Mouse (Mus musculus) stomach, embryonic 16.5 days (tissue): Measurements from ENCODE around the gene Ptpn14. TPM values are rescaled to one million over a fixed set of nuclear protein-coding genes. Genes with fewer than 3 reads are reported as not detected.

Source experiments
- ATAC-seq: fragments of 200-750 bp; cut with Nextera tagmentation; 2 replicates; pipeline ENCODE4 v1.8.0; 2017; ENCODE audit warnings: moderate number of reproducible peaks, moderate TSS enrichment; ENCODE audit not compliant: insufficient read depth, low FRiP score
- H3K27ac ChIP-seq: fragments of 300-500 bp; sonication (generic); 2 replicates; pipeline ENCODE4 v1.5.1; 2014; ENCODE audit warnings: low read length
- H3K27me3 ChIP-seq: fragments of 300-500 bp; sonication (generic); 2 replicates; pipeline ENCODE4 v1.6.1; 2014; ENCODE audit warnings: low read length, control low read depth, mixed read lengths; ENCODE audit not compliant: control insufficient read depth, insufficient read depth
- H3K36me3 ChIP-seq: fragments of 300-500 bp; sonication (generic); 2 replicates; pipeline ENCODE4 v1.6.1; 2014; ENCODE audit warnings: low read length; ENCODE audit not compliant: control insufficient read depth, insufficient read depth
- H3K4me1 ChIP-seq: fragments of 300-500 bp; sonication (generic); 2 replicates; pipeline ENCODE4 v1.6.1; 2014; ENCODE audit warnings: low read length, control low read depth, mixed read lengths; ENCODE audit not compliant: control insufficient read depth, insufficient read depth
- H3K4me2 ChIP-seq: fragments of 300-500 bp; sonication (generic); 2 replicates; pipeline ENCODE4 v1.6.1; 2014; ENCODE audit warnings: low read depth, low read length, mixed read lengths
- H3K4me3 ChIP-seq: fragments of 300-500 bp; sonication (generic); replicated peaks from 2 replicates; pipeline ENCODE4 v1.5.1; 2014; ENCODE audit warnings: mild to moderate bottlenecking, low read length
- H3K9ac ChIP-seq: fragments of 300-500 bp; sonication (generic); 2 replicates; pipeline ENCODE4 v1.6.1; 2014; ENCODE audit warnings: low read length
- H3K9me3 ChIP-seq: fragments of 300-500 bp; sonication (generic); replicated peaks from 2 replicates; pipeline ENCODE4 v1.6.1; 2016; ENCODE audit warnings: low read length, control low read depth; ENCODE audit not compliant: control insufficient read depth
- WGBS: fragments of 180-500 bp; shearing (Covaris S2); extraction: QIAGEN DNeasy Blood & Tissue Kit; methylation state at CpG from one replicate; pipeline ENCODE4 v1.1.7; 2014; 5-methylcytosine and 5-hydroxymethylcytosine counted together
- polyA plus RNA-seq: library from polyadenylated mRNA; unstranded; fragments of >200 nt; fragmentation: Nextera tagmentation; extraction: Ambion mirVana; gene quantifications from 2 replicates; pipeline ENCODE4 v1.2.1, GENCODE M21; 2015

Gene Ptpn14
- polyA plus RNA-seq, 1 experiment from 2014 or later, result 8.7 TPM

DNA sequence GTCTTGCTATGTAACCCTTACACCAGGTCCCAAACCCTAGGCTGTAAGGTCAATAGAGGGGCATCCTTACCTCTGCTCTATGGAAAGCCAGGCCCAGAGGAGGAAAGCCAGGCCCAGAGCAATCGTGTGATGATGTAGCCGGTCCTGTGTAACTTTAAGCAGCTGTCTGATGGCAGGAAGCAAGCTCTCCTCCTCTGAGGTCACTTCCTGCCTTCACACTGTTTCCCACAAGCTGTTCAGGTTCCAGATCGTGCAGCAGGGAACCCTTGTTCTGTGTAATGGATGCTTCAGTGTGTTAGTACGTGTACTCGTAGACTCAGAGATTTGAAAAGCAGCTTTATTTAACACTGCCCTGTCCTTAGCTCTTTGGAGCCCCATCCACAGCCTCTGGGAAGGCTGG, 139.0 kb downstream of the Ptpn14 start:
- Histone ChIP-seq H3K27ac (peak overlapping the region; percentile 75), H3K9ac (no peak overlapping the region), H3K27me3 (no peaks in the 10 kb centered on the region), H3K4me2 (peak overlapping the region; percentile 3; the same call in 1 of the 2 replicates), H3K4me1 (peaks cover 18% of the 10 kb centered on the region), H3K4me3 (no peak overlapping the region), H3K36me3 (peaks cover 16% of the 10 kb centered on the region), H3K9me3 (no peaks in the 10 kb centered on the region)
- peak; percentile 22 for ATAC-seq
- WGBS, result 22% methylated on average over 5 of the region's 5 CpGs

DNA sequence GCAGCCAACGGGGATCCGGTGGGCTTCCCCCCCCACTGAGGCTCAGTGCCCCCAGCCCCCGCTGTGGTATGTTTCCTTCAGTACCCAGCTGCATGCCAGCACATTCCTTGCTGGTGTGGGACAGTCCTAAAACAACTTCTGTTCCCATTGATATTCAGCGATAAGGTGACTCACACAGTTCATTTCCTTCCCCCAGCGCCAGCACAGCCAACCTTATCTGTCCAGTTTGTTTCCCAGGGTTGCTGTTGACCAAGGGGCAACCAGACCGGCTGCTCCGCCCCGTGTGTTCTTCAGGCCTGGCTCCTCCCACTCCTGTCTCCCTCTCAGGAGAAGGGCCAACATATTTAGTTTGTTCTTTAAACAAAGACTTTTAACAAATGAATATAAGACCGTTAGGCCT, 139.4 kb downstream of the Ptpn14 start:
- H3K27ac ChIP-seq, result peak overlapping the region; percentile 75
- no peak overlapping the region for H3K9ac ChIP-seq
- 25% methylated on average over 9 of the region's 9 CpGs for WGBS
- no peaks in the 10 kb centered on the region for H3K27me3 ChIP-seq
- peak overlapping the region; percentile 3; the same call in 1 of the 2 replicates for H3K4me2 ChIP-seq
- peak; percentile 91 for ATAC-seq
- H3K4me3 ChIP-seq, result no peak overlapping the region
- no peaks in the 10 kb centered on the region for H3K9me3 ChIP-seq
- H3K36me3 ChIP-seq, result peaks cover 16% of the 10 kb centered on the region
- peaks cover 18% of the 10 kb centered on the region for H3K4me1 ChIP-seq

DNA sequence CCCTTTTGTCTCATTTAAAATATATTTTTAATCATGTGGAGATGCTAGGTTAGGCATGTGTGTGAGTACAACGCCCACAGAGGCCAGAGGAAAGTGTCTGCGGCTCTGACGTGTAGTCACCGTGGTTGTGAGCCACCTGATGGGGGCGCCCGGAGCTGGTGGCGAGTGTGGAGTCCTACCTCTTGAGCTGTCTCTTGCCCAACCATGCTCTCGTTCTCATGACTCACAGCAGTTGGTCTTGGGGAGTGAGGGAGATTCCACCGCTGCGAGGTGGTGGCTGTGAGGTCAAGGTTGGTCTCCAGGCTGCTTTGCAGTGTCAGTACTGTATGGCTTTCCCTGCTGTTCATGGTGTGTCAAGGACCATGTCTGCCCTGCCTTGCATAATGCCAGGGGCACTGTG, 140.0 kb downstream of the Ptpn14 start:
- no peak overlapping the region for H3K27ac ChIP-seq
- 77% methylated on average over 10 of the region's 10 CpGs for WGBS
- no peak for ATAC-seq

DNA sequence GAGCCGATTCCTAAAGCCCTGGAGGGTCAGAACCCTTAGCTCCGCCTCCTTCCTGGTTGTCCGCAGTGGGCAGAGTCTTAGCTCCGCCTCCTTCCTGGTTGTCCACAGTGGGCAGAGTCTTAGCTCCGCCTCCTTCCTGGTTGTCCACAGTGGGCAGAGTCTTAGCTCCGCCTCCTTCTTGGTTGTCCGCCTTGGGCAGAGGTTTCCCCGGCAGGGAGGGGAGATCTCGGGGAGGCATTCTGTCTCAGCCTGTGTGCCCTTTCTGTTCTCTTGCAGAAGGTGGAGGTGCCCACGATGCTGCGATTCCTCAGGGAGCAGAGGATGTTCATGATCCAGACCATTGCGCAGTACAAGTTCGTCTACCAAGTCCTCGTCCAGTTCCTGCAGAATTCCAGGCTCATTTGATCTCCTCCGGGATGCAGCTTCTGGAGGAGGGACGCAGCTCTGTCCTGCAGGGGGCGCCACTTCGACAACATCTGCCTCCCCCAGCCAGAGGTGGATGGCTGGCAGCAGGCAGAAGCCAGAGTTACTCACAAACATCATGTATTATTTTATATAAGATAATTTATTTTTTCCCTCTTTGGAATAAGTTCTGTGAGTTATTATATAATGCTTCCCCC, 141.7 kb downstream of the Ptpn14 start:
- H3K9me3 ChIP-seq, result no peaks in the 10 kb centered on the region
- H3K27me3 ChIP-seq, result no peaks in the 10 kb centered on the region
- peaks cover 23% of the 10 kb centered on the region for H3K4me1 ChIP-seq
- no peak overlapping the region for H3K27ac ChIP-seq
- 92% methylated on average over 18 of the region's 18 CpGs for WGBS
- peaks cover 6% of the 10 kb centered on the region; the same call in 1 of the 2 replicates for H3K36me3 ChIP-seq
- H3K4me3 ChIP-seq, result no peak overlapping the region
- ATAC-seq, result no peak
- no peak overlapping the region for H3K4me2 ChIP-seq
- H3K9ac ChIP-seq, result no peak overlapping the region

More for the DNA sequence above, 140.0 kb downstream of the Ptpn14 start:
- Histone ChIP-seq H3K9me3 (no peaks in the 10 kb centered on the region), H3K27me3 (no peaks in the 10 kb centered on the region), H3K9ac (no peak overlapping the region), H3K4me2 (no peak overlapping the region), H3K36me3 (peaks cover 12% of the 10 kb centered on the region), H3K4me1 (peaks cover 18% of the 10 kb centered on the region), H3K4me3 (no peak overlapping the region)

DNA sequence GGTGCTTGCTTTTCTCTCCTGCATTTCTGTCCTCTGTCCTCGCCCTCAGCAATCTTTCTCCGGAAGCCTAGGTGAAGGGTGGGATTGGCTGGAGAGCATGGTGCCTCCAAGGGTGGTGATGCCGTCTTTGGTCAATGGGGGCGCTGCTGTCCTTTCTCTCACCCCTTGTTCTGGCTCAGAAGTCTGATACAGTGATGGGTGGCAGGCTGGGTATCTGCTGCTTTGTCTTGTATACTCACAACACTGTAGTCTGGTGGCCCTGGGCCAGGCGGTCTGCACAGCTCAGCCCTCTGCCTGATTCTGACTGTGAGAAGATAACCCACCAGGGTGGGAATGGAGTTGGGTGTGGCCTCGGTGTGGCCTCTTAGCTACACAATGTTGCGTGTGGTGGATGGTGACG, 142.5 kb downstream of the Ptpn14 start:
- Histone ChIP-seq H3K4me3 (no peak overlapping the region), H3K4me1 (peaks cover 28% of the 10 kb centered on the region), H3K27me3 (no peaks in the 10 kb centered on the region), H3K9ac (no peak overlapping the region), H3K27ac (no peak overlapping the region), H3K36me3 (peaks cover 6% of the 10 kb centered on the region; the same call in 1 of the 2 replicates), H3K9me3 (no peaks in the 10 kb centered on the region), H3K4me2 (no peak overlapping the region)
- WGBS, result 73% methylated on average over 8 of the region's 8 CpGs
- ATAC-seq, result no peak

DNA sequence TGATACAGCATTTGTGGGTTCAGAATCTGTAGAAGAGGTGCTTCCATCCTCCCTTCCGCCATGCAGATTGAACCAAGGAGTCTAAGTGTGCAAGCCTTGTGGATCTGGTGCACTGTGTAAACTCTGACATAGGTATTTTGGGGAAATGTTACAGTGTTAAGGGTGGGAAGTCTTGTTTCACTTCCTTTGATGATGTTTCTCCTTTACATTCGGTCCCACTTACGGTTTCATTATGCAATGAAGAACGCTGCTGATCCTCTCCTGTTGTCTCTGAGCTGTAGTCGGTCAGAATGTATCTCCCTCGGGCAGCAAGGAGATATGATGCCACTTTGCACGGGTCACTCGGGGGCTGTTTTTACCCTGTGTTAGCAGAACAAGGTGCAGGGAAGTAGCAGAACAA, 143.6 kb downstream of the Ptpn14 start:
- Histone ChIP-seq H3K27ac (no peak overlapping the region), H3K9me3 (no peaks in the 10 kb centered on the region), H3K27me3 (no peaks in the 10 kb centered on the region), H3K4me3 (no peak overlapping the region), H3K36me3 (peaks cover 6% of the 10 kb centered on the region; the same call in 1 of the 2 replicates), H3K9ac (no peak overlapping the region), H3K4me1 (peaks cover 25% of the 10 kb centered on the region), H3K4me2 (no peak overlapping the region)
- 85% methylated on average over 8 of the region's 8 CpGs for WGBS
- no peak for ATAC-seq

DNA sequence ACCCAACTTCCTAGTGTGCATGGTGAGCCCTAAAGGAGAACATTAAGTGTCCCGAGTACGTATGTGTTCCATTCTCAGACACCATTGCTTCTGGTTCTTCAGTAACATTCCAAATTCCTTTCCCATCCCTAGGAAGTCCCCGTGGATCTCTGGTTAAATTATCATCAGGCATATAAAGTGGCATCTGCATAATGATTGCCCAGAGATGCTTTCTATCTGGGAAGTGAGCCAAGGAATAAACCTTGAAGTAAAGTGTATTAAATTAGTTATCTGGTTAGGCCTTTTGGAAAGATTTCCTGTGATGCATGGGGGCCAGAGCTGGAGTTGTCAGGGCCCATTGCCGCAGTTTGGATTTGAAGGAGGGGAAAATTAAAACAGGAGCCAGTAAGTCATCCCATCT, 144.0 kb downstream of the Ptpn14 start:
- Histone ChIP-seq H3K9ac (no peak overlapping the region), H3K9me3 (no peaks in the 10 kb centered on the region), H3K4me2 (no peak overlapping the region), H3K4me3 (no peak overlapping the region), H3K36me3 (peaks cover 6% of the 10 kb centered on the region; the same call in 1 of the 2 replicates), H3K4me1 (peaks cover 21% of the 10 kb centered on the region), H3K27me3 (no peaks in the 10 kb centered on the region), H3K27ac (no peak overlapping the region)
- ATAC-seq, result no peak
- WGBS, result 69% methylated on average over 4 of the region's 4 CpGs

DNA sequence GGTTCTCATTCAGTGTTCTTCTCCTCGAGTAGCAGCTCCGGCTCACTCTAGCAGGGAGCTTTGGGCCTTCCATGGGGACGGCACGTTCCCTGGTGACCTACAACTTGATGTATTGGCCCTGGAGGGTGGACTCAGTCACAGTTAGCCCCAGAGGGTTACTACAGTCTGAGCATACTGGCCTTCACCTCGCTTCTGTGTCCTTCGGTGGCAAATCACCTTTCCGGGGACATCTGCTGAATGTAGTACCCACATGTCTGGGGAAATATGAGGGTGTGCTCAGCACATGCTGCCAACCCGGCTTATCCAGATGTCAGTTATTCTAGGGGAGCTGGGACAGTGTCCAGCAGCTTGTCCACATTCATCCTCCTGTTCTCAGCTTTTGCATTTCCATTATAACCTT, 145.5 kb downstream of the Ptpn14 start:
- H3K27me3 ChIP-seq, result no peaks in the 10 kb centered on the region
- ATAC-seq, result no peak
- H3K4me3 ChIP-seq, result no peak overlapping the region
- no peaks in the 10 kb centered on the region for H3K9me3 ChIP-seq
- no peak overlapping the region for H3K27ac ChIP-seq
- H3K9ac ChIP-seq, result no peak overlapping the region
- peaks cover 10% of the 10 kb centered on the region; the same call in 1 of the 2 replicates for H3K4me1 ChIP-seq
- peaks cover 6% of the 10 kb centered on the region; the same call in 1 of the 2 replicates for H3K36me3 ChIP-seq
- 80% methylated on average over 8 of the region's 8 CpGs for WGBS
- H3K4me2 ChIP-seq, result no peak overlapping the region

DNA sequence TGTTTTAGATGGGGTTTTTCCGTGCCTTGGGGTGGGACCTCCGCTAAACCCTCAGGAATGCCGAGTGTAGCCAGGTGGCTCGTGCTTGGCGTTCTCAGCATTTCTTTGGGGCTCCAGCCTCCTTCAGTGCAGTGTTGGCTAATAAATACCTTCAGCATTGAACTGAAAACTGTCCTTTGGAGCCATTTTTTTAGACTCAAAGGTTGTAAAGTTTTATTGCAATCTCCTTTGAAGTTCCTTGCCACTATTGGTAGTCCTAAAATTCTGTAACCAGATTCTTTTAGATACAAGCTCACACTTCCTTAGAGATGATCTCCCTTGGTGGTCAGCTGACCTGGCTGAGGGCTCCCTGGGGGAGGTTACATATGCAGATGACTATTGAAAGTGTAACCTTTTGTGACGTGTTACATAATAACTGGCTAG, 147.4 kb downstream of the Ptpn14 start:
- Histone ChIP-seq H3K9me3 (no peaks in the 10 kb centered on the region), H3K4me1 (peaks cover 14% of the 10 kb centered on the region), H3K9ac (no peak overlapping the region), H3K4me3 (no peak overlapping the region), H3K36me3 (0 out of 2 replicates have a peak, but pooled peaks cover 2% of the 10 kb centered on the region), H3K4me2 (no peak overlapping the region), H3K27ac (no peak overlapping the region), H3K27me3 (no peaks in the 10 kb centered on the region)
- ATAC-seq, result no peak
- WGBS, result 28% methylated on average over 6 of the region's 6 CpGs
